Mouse (Mus musculus) embryonic fibroblast, embryonic 13.5 days (primary cell): ENCODE data around the gene Scn4a.

Experiments used
- CTCF ChIP-seq: IDR thresholded peaks from 2 replicates; pipeline ENCODE4 v1.5.1; 2011; ENCODE audit warnings: mild to moderate bottlenecking, control low read depth, low read length, moderate library complexity, borderline replicate concordance; ENCODE audit not compliant: insufficient read depth
- POLR2A ChIP-seq: IDR thresholded peaks from 2 replicates; pipeline ENCODE4 v1.6.1; 2011; ENCODE audit warnings: low read depth, mild to moderate bottlenecking, control low read depth, low read length, moderate library complexity

GRCm38 (mm10) chr11:106354181-106354580, 1.1 kb upstream of the Scn4a start:
- no peak for TF ChIP-seq CTCF
- no peak for TF ChIP-seq POLR2A
